Mouse (Mus musculus) monocyte, adult 2 months (primary cell): ENCODE measurements around the gene Insig1.

Source experiments
- DNase-seq, 2 experiments: peaks; one replicate each; pipeline ENCODE4 v3.0.0; 2022; ENCODE audit warnings: low spot score in 2 of 2, low read depth in 1 of 2

Gene Insig1

GRCm38 (mm10) chr5:28063989-28064624 lies 7.1 kb upstream of the Insig1 start:
- no peak for DNase-seq

- no peak for DNase-seq
Observed at GRCm38 (mm10) chr5:28065275-28065674, 5.9 kb upstream of the Insig1 start.

- no peak for DNase-seq
Observed at GRCm38 (mm10) chr5:28066311-28066710, 4.9 kb upstream of the Insig1 start.

GRCm38 (mm10) chr5:28070149-28070827 lies 875 bp upstream of the Insig1 start:
- no peak for DNase-seq

- DNase-seq = peak; percentile 71 to 80
Observed at GRCm38 (mm10) chr5:28071456-28072223, 477 bp downstream of the Insig1 start.

- no peak for DNase-seq
Observed at GRCm38 (mm10) chr5:28079431-28079830, 8.3 kb downstream of the Insig1 start.

- no peak for DNase-seq
Observed at GRCm38 (mm10) chr5:28081127-28081526, 10.0 kb downstream of the Insig1 start.

- DNase-seq = no peak
Observed at GRCm38 (mm10) chr5:28081822-28082221, 10.7 kb downstream of the Insig1 start.

GRCm38 (mm10) chr5:28082312-28082711 lies 11.1 kb downstream of the Insig1 start:
- no peak for DNase-seq

- no peak for DNase-seq
Observed at GRCm38 (mm10) chr5:28082796-28083195, 11.6 kb downstream of the Insig1 start.

GRCm38 (mm10) chr5:28084743-28085142 lies 13.6 kb downstream of the Insig1 start:
- no peak for DNase-seq

GRCm38 (mm10) chr5:28090547-28090946 lies 19.4 kb downstream of the Insig1 start:
- no peak for DNase-seq

- DNase-seq = no peak
Observed at GRCm38 (mm10) chr5:28092327-28092726, 21.2 kb downstream of the Insig1 start.

GRCm38 (mm10) chr5:28093874-28094273 lies 22.7 kb downstream of the Insig1 start:
- peak; percentile 13 to 65 for DNase-seq

- DNase-seq = no peak
Observed at GRCm38 (mm10) chr5:28094393-28094792, 23.2 kb downstream of the Insig1 start.

GRCm38 (mm10) chr5:28094846-28095245 lies 23.7 kb downstream of the Insig1 start:
- no peak for DNase-seq

GRCm38 (mm10) chr5:28095671-28096070 lies 24.5 kb downstream of the Insig1 start:
- DNase-seq = no peak

GRCm38 (mm10) chr5:28106966-28107365 lies 35.8 kb downstream of the Insig1 start:
- no peak for DNase-seq

GRCm38 (mm10) chr5:28107974-28108373 lies 36.8 kb downstream of the Insig1 start:
- DNase-seq = no peak

GRCm38 (mm10) chr5:28110881-28111280 lies 39.7 kb downstream of the Insig1 start:
- no peak for DNase-seq

- DNase-seq = no peak
Observed at GRCm38 (mm10) chr5:28117251-28117880, 46.2 kb downstream of the Insig1 start.
